Comparison of ENCODE assay signal across 20 mouse cellular contexts in the genomic region with DNA sequence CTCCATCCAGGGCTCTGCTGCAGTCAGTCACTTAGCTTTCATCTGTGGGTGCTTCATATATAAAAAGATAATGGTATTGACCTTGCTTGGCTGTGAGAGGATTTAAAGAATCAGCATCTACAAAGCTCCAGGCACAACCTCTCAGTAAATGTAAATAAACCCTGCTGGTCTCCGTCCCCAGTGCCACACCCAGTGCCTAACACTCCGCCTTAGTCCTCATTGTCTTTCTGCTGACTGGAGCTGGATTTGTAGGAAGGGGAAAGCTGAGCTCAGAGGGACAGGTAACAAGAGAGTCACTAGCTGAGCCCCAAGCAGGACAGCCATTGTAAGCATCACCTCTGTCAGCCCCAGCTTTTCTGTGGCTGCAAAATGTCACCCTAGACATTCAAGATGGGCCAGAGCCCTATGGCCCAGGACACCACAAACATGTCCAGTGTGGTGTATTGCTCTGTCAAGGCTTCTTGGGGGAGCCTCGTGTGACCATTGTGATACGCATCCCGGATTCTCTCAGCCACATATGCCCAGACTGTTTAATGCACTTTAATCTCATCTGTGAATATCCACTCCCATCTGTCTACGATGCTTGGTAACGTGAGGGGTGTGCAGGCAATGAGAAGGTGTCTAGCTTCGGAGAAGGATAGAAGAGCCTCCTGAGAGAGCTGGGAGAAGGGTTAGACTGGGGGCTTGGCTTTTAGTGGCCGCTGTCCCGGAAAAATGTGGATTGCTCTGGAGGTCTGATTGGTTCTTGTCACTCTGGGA. TPM values are rescaled to one million over a fixed set of nuclear protein-coding genes. Genes with fewer than 3 reads are reported as not detected.
A peak's percentile ranks its signal among the peaks of the same experiment; 100 is the strongest.
DNase-seq lines count a peak whose midpoint lies in the region; ATAC-seq and TF ChIP-seq lines count a peak whose summit lies in the region.
"Had no signal": no experiment of that assay in that cellular context is flagged by ENCODE, and none has a peak within 500 bp of the region (broad histone marks: within the 10 kb centered on the region; RNA-seq: fewer than 3 reads in every experiment).

No protein-coding gene starts in this region.

- H3K36me3 ChIP-seq in midbrain, embryonic 10.5 days = no peaks in the 10 kb centered on the region
- H3K36me3 ChIP-seq in midbrain, embryonic 16.5 days (ENCODE audit: control insufficient read depth, insufficient read depth, low read length) = no peaks in the 10 kb centered on the region
- no peaks in the 10 kb centered on the region for H3K36me3 ChIP-seq in hindbrain, postnatal 0 days (ENCODE audit: insufficient read depth, low read length)
- no peaks in the 10 kb centered on the region for H3K36me3 ChIP-seq in neural tube, embryonic 15.5 days
- H3K36me3 ChIP-seq: embryonic facial prominence, embryonic 12.5 days; intestine, embryonic 15.5 days; kidney, embryonic 15.5 days had no signal

- H3K9me3 ChIP-seq in midbrain, embryonic 10.5 days (replicated peaks) = no peaks in the 10 kb centered on the region
- H3K9me3 ChIP-seq in midbrain, embryonic 16.5 days (replicated peaks; ENCODE audit: control insufficient read depth, low read length, poor library complexity, severe bottlenecking) = 0 out of 2 replicates have a peak, but pooled peaks cover 4% of the 10 kb centered on the region
- no peaks in the 10 kb centered on the region for H3K9me3 ChIP-seq in hindbrain, postnatal 0 days (ENCODE audit: low read length)
- no peaks in the 10 kb centered on the region for H3K9me3 ChIP-seq in neural tube, embryonic 15.5 days (replicated peaks)
- H3K9me3 ChIP-seq: embryonic facial prominence, embryonic 12.5 days; intestine, embryonic 15.5 days; kidney, embryonic 15.5 days had no signal

- DNase-seq in midbrain, embryonic 10.5 days (ENCODE audit: low spot score) = no peak
- DNase-seq in R1 (ENCODE audit: low read depth, low spot score) = peak; percentile 73
- no peak for DNase-seq in hindbrain, postnatal 0 days (ENCODE audit: low spot score)
- DNase-seq in kidney, adult 9 months = no peak
- no peak for DNase-seq in kidney, postnatal 25 days
- DNase-seq: adrenal gland, postnatal 14 days; B cell, adult 2 months; cerebellum, adult 11 months; cerebellum, postnatal 10 days; heart, adult 18-20 months; heart, postnatal 36 days; lung, adult 18-20 months; lung, postnatal 4 days had no signal

- no peak overlapping the region for H3K4me3 ChIP-seq in midbrain, embryonic 10.5 days
- H3K4me3 ChIP-seq in midbrain, embryonic 16.5 days (ENCODE audit: low read depth, low read length) = no peak overlapping the region
- H3K4me3 ChIP-seq in hindbrain, postnatal 0 days (ENCODE audit: low read length) = no peak overlapping the region
- H3K4me3 ChIP-seq in neural tube, embryonic 15.5 days (replicated peaks) = no peak overlapping the region
- H3K4me3 ChIP-seq: embryonic facial prominence, embryonic 12.5 days; intestine, embryonic 15.5 days; kidney, embryonic 15.5 days had no signal

- WGBS in midbrain, embryonic 10.5 days = 64% methylated on average over 10 of the region's 10 CpGs
- WGBS in midbrain, embryonic 16.5 days = 35% methylated on average over 10 of the region's 10 CpGs
- WGBS in hindbrain, postnatal 0 days = 50% methylated on average over 10 of the region's 10 CpGs
- 45% methylated on average over 10 of the region's 10 CpGs for WGBS in neural tube, embryonic 15.5 days

- peaks cover 22% of the 10 kb centered on the region for H3K4me1 ChIP-seq in midbrain, embryonic 10.5 days
- H3K4me1 ChIP-seq in midbrain, embryonic 16.5 days (ENCODE audit: control insufficient read depth, insufficient read depth, low read length) = peaks cover 12% of the 10 kb centered on the region; the same call in 1 of the 2 replicates
- 0 out of 2 replicates have a peak, but pooled peaks cover 7% of the 10 kb centered on the region for H3K4me1 ChIP-seq in hindbrain, postnatal 0 days (ENCODE audit: insufficient read depth, low read length)
- H3K4me1 ChIP-seq in neural tube, embryonic 15.5 days = peaks cover 41% of the 10 kb centered on the region
- H3K4me1 ChIP-seq: embryonic facial prominence, embryonic 12.5 days; intestine, embryonic 15.5 days had no signal

- H3K27me3 ChIP-seq in midbrain, embryonic 10.5 days (ENCODE audit: low read depth, poor library complexity, severe bottlenecking) = no peaks in the 10 kb centered on the region
- H3K27me3 ChIP-seq in midbrain, embryonic 16.5 days (ENCODE audit: control insufficient read depth, insufficient read depth, low read depth, low read length) = no peaks in the 10 kb centered on the region
- H3K27me3 ChIP-seq in hindbrain, postnatal 0 days (ENCODE audit: insufficient read depth, low read length) = no peaks in the 10 kb centered on the region
- H3K27me3 ChIP-seq in neural tube, embryonic 15.5 days (replicated peaks) = no peaks in the 10 kb centered on the region
- H3K27me3 ChIP-seq: embryonic facial prominence, embryonic 12.5 days; intestine, embryonic 15.5 days; kidney, embryonic 15.5 days; Patski had no signal

- ATAC-seq in midbrain, embryonic 16.5 days = no peak
- ATAC-seq in hindbrain, postnatal 0 days = 0 out of 2 replicates have a peak, but pooled peaks have one; percentile 24
- no peak for ATAC-seq in neural tube, embryonic 15.5 days (ENCODE audit: low FRiP score)
- ATAC-seq: intestine, embryonic 15.5 days; Patski had no signal

- no peak overlapping the region for H3K9ac ChIP-seq in midbrain, embryonic 16.5 days (ENCODE audit: low read depth, low read length)
- no peak overlapping the region for H3K9ac ChIP-seq in hindbrain, postnatal 0 days (replicated peaks; ENCODE audit: low read length)
- H3K9ac ChIP-seq in neural tube, embryonic 15.5 days (replicated peaks) = no peak overlapping the region
- H3K9ac ChIP-seq: embryonic facial prominence, embryonic 12.5 days; intestine, embryonic 15.5 days; kidney, embryonic 15.5 days had no signal

- H3K4me2 ChIP-seq in midbrain, embryonic 16.5 days (ENCODE audit: low read length) = no peak overlapping the region
- no peak overlapping the region for H3K4me2 ChIP-seq in hindbrain, postnatal 0 days (ENCODE audit: low read depth, low read length)
- H3K4me2 ChIP-seq in neural tube, embryonic 15.5 days = 0 out of 2 replicates have a peak overlapping the region, but pooled peaks have one; percentile 17
- H3K4me2 ChIP-seq: embryonic facial prominence, embryonic 12.5 days; intestine, embryonic 15.5 days; kidney, embryonic 15.5 days; liver, embryonic 11.5 days had no signal

- TF ChIP-seq CTCF in hindbrain, postnatal 0 days (IDR thresholded peaks at IDR 0.05; ENCODE audit: low read depth) = no peak

- H3K27ac ChIP-seq in midbrain, embryonic 10.5 days (replicated peaks) = 0 out of 2 replicates have a peak overlapping the region, but pooled peaks have one; percentile 28
- no peak overlapping the region for H3K27ac ChIP-seq in midbrain, embryonic 16.5 days (ENCODE audit: low read length)
- H3K27ac ChIP-seq in hindbrain, postnatal 0 days = no peak overlapping the region
- H3K27ac ChIP-seq in neural tube, embryonic 15.5 days (replicated peaks) = 0 out of 2 replicates have a peak overlapping the region, but pooled peaks have one; percentile 37
- H3K27ac ChIP-seq: embryonic facial prominence, embryonic 12.5 days; intestine, embryonic 15.5 days; kidney, embryonic 15.5 days had no signal

RNA-seq across cellular contexts. Expression of a gene that starts 45.1 kb away (rescaled TPM):
- polyA plus RNA-seq in midbrain, embryonic 10.5 days (2016; fragmentation: Nextera tagmentation; extraction: Ambion mirVana) = 1.7 and 2.4 TPM in 2 replicates
- polyA plus RNA-seq in midbrain, embryonic 16.5 days (2015; fragmentation: Nextera tagmentation; extraction: Ambion mirVana) = 7.2 and 10.1 TPM in 2 replicates
- 16.4 and 17.1 TPM in 2 replicates for total RNA-seq in hindbrain, postnatal 0 days (2014; rRNA removed)
- 5.4 and 5.7 TPM in 2 replicates for polyA plus RNA-seq in hindbrain, postnatal 0 days (2015; fragmentation: Nextera tagmentation; extraction: Ambion mirVana)
- 8.7 and 9.3 TPM in 2 replicates for polyA plus RNA-seq in neural tube, embryonic 15.5 days (2015; fragmentation: Nextera tagmentation; extraction: Ambion mirVana)
- polyA plus RNA-seq: Patski had no signal

Comparison
In these comparisons a context has a peak if more than half of its experiments do, and no peak if none do; other contexts are left out.
1. H3K27ac ChIP-seq: peak in midbrain, embryonic 10.5 days (single experiment) and neural tube, embryonic 15.5 days (single experiment); none in midbrain, embryonic 16.5 days (single experiment) and hindbrain, postnatal 0 days (single experiment).